Mouse (Mus musculus): ENCODE results near the gene Tsx.
"Not testable (repeated sequence)": the region's sequence is repeated elsewhere in the genome, so short reads cannot be mapped to it uniquely, and the experiment has no call there.

DNA sequence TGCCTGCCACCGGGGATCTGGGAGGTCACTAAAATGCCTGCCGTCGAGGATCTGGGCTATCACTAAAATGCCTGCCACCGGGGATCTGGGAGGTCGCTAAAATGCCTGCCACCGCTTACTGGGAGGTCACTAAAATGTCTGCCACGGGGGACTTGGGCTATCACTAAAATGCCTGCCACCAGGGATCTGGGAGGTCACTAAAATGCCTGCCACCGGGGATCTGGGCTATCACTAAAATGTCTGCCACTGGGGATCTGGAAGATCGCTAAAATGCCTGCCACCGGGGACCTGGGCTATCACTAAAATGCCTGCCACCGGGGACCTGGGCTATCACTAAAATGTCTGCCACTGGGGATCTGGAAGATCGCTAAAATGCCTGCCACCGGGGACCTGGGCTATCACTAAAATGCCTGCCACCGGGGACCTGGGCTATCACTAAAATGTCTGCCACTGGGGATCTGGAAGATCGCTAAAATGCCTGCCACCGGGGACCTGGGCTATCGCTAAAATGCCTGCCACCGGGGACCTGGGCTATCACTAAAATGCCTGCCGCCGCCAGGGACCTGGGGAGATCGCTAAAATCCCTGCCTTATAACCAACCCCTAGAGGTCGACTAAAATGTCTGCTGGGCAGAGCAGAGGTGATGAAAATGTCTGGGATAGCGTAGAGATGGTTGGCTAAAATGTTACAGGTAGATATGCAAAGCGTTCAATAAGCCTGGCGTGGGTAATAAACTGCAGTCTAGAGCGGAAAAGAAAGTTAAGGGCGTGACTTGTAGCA is 34.9 kb downstream of the Tsx start:
- not testable (repeated sequence) for TF ChIP-seq CTCF, EP300 (IDR thresholded peaks at IDR 0.05; ENCODE audit: low read depth)
